Mouse (Mus musculus): Measurements from ENCODE around the gene Ptgr2. TPM values are rescaled to one million over a fixed set of nuclear protein-coding genes. Genes with fewer than 3 reads are reported as not detected.

Gene Ptgr2
- polyA plus RNA-seq, 1 experiment from 2014 or later: 30.2 TPM

DNA sequence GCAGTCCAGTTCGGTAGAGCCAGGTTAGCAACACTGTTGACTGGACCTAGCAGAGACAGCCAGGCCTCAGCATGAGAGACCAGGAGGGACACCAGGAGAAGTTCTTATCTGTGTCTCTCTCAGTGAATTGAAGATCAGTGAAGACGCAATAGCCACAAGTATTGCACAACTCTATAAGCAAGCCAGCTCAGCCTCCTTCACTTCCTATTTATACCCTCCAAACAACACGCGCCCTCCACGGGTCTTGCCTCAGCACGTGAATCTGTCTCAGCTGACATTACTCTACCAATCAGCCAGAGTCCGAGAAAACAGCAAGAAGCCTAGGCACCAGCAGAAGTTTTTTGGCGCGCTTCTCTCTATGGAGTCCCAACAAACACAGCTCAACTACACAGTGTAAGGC is 9.7 kb upstream of the Ptgr2 start:
- H3K4me1 ChIP-seq (ENCODE audit: insufficient read depth): no peaks in the 10 kb centered on the region
- no peaks in the 10 kb centered on the region for H3K36me3 ChIP-seq (replicated peaks; ENCODE audit: insufficient read depth, low read length)
- ATAC-seq: peak; percentile 56
- TF ChIP-seq EP300 (IDR thresholded peaks at IDR 0.05; ENCODE audit: low read depth): no peak
- no peak for TF ChIP-seq CTCF (IDR thresholded peaks at IDR 0.05; ENCODE audit: low read depth)
- H3K27me3 ChIP-seq (ENCODE audit: insufficient read depth, low read length): no peaks in the 10 kb centered on the region
- H3K27ac ChIP-seq (ENCODE audit: low read depth): 0 out of 2 replicates have a peak overlapping the region, but pooled peaks have one; percentile 14
- no peak overlapping the region for H3K4me3 ChIP-seq (ENCODE audit: low read depth, low read length)
- no peak overlapping the region for H3K4me2 ChIP-seq (ENCODE audit: low read depth, low read length)
- no peak overlapping the region for H3K9ac ChIP-seq (replicated peaks)
- H3K9me3 ChIP-seq (ENCODE audit: low read length): no peaks in the 10 kb centered on the region
- WGBS (ENCODE audit: insufficient replicate concordance): 53% methylated on average over 9 of the region's 9 CpGs
- peak; percentile 45 for DNase-seq

- TF ChIP-seq CTCF (IDR thresholded peaks at IDR 0.05; ENCODE audit: low read depth) (no peak), EP300 (IDR thresholded peaks at IDR 0.05; ENCODE audit: low read depth) (no peak)
- no peak overlapping the region for H3K4me2 ChIP-seq (ENCODE audit: low read depth, low read length)
These were observed 8.7 kb upstream of the Ptgr2 start for GRCm38 (mm10) chr12:84276288-84276687.

GRCm38 (mm10) chr12:84276799-84277198 is 8.2 kb upstream of the Ptgr2 start:
- 79% methylated on average over 4 of the region's 4 CpGs for WGBS (ENCODE audit: insufficient replicate concordance)
- Histone ChIP-seq H3K9me3 (ENCODE audit: low read length) (no peaks in the 10 kb centered on the region), H3K4me2 (ENCODE audit: low read depth, low read length) (no peak overlapping the region), H3K4me3 (ENCODE audit: low read depth, low read length) (no peak overlapping the region), H3K4me1 (ENCODE audit: insufficient read depth) (no peaks in the 10 kb centered on the region), H3K36me3 (replicated peaks; ENCODE audit: insufficient read depth, low read length) (no peaks in the 10 kb centered on the region), H3K27ac (ENCODE audit: low read depth) (no peak overlapping the region), H3K27me3 (ENCODE audit: insufficient read depth, low read length) (no peaks in the 10 kb centered on the region), H3K9ac (replicated peaks) (no peak overlapping the region)
- DNase-seq: no peak
- no peak for ATAC-seq
- TF ChIP-seq CTCF (IDR thresholded peaks at IDR 0.05; ENCODE audit: low read depth): peak; percentile 40
- TF ChIP-seq EP300 (IDR thresholded peaks at IDR 0.05; ENCODE audit: low read depth): no peak

More at GRCm38 (mm10) chr12:84276288-84276687, 8.7 kb upstream of the Ptgr2 start:
- Histone ChIP-seq H3K9ac (replicated peaks) (no peak overlapping the region), H3K36me3 (replicated peaks; ENCODE audit: insufficient read depth, low read length) (no peaks in the 10 kb centered on the region), H3K27me3 (ENCODE audit: insufficient read depth, low read length) (no peaks in the 10 kb centered on the region), H3K27ac (ENCODE audit: low read depth) (no peak overlapping the region), H3K4me3 (ENCODE audit: low read depth, low read length) (no peak overlapping the region), H3K9me3 (ENCODE audit: low read length) (no peaks in the 10 kb centered on the region), H3K4me1 (ENCODE audit: insufficient read depth) (no peaks in the 10 kb centered on the region)
- no peak for ATAC-seq
- no peak for DNase-seq
- 55% methylated on average over 2 of the region's 2 CpGs for WGBS (ENCODE audit: insufficient replicate concordance)

DNA sequence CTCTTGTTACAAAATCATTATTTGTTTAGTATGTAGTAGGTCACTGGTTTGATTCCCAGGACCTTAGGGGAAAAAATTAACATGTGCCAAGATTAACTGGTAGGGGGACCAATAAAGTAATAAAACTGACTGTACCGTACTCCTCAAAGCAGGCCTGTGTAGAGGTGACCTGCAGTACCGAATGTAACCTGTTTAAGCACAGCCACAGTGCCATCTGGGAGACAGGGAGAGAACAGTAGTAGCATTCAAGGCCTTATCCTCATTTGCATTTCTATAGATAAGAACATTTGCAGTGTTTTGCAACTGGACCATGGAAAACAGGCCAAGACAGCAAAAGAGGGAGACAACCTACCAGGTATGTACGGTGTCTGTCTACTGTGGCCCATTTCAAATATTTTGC is 7.2 kb upstream of the Ptgr2 start:
- ATAC-seq (no peak), DNase-seq (no peak)
- Histone ChIP-seq H3K27me3 (ENCODE audit: insufficient read depth, low read length) (no peaks in the 10 kb centered on the region), H3K9me3 (ENCODE audit: low read length) (no peaks in the 10 kb centered on the region), H3K36me3 (replicated peaks; ENCODE audit: insufficient read depth, low read length) (no peaks in the 10 kb centered on the region), H3K27ac (ENCODE audit: low read depth) (no peak overlapping the region), H3K4me2 (ENCODE audit: low read depth, low read length) (no peak overlapping the region), H3K4me3 (ENCODE audit: low read depth, low read length) (no peak overlapping the region), H3K9ac (replicated peaks) (no peak overlapping the region), H3K4me1 (ENCODE audit: insufficient read depth) (no peaks in the 10 kb centered on the region)
- WGBS (ENCODE audit: insufficient replicate concordance): 73% methylated on average over 3 of the region's 3 CpGs
- TF ChIP-seq EP300 (IDR thresholded peaks at IDR 0.05; ENCODE audit: low read depth) (no peak), CTCF (IDR thresholded peaks at IDR 0.05; ENCODE audit: low read depth) (peak; percentile 10; the same call in 1 of the 2 replicates)

GRCm38 (mm10) chr12:84278901-84279300 is 6.1 kb upstream of the Ptgr2 start:
- H3K9me3 ChIP-seq (ENCODE audit: low read length): no peaks in the 10 kb centered on the region
- H3K4me3 ChIP-seq (ENCODE audit: low read depth, low read length): no peak overlapping the region
- no peak overlapping the region for H3K4me2 ChIP-seq (ENCODE audit: low read depth, low read length)
- WGBS (ENCODE audit: insufficient replicate concordance): 81% methylated on average over 7 of the region's 7 CpGs
- H3K9ac ChIP-seq (replicated peaks): no peak overlapping the region
- H3K27me3 ChIP-seq (ENCODE audit: insufficient read depth, low read length): no peaks in the 10 kb centered on the region
- DNase-seq (no peak), ATAC-seq (no peak)
- H3K4me1 ChIP-seq (ENCODE audit: insufficient read depth): no peaks in the 10 kb centered on the region
- no peaks in the 10 kb centered on the region for H3K36me3 ChIP-seq (replicated peaks; ENCODE audit: insufficient read depth, low read length)
- no peak overlapping the region for H3K27ac ChIP-seq (ENCODE audit: low read depth)
- TF ChIP-seq CTCF (IDR thresholded peaks at IDR 0.05; ENCODE audit: low read depth) (no peak), EP300 (IDR thresholded peaks at IDR 0.05; ENCODE audit: low read depth) (no peak)

DNA sequence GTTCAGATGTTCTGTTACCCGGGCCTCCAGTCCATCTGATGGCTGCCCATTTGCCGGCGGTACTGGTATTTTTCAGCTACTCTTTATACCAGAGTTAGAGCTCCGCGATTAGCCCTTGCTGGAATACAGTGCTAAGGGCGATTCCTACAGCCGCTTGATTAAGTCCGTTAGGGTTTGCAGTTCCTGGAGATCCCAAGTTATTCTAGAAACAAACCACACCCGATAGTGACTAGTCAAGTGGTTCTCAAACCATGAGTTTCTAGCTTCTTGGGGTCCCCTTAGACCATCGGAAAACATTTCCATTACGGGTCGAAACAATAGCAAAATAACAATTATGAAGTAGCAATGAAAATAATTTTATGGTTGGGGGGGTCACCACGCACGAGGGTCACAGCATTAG is 641 bp upstream of the Ptgr2 start:
- peak overlapping the region; percentile 93; the same call in 1 of the 2 replicates for H3K27ac ChIP-seq (ENCODE audit: low read depth)
- peaks cover 17% of the 10 kb centered on the region for H3K4me1 ChIP-seq (ENCODE audit: insufficient read depth)
- H3K27me3 ChIP-seq (ENCODE audit: insufficient read depth, low read length): no peaks in the 10 kb centered on the region
- no peaks in the 10 kb centered on the region; the same call in 1 of the 2 replicates for H3K36me3 ChIP-seq (replicated peaks; ENCODE audit: insufficient read depth, low read length)
- H3K9ac ChIP-seq (replicated peaks): peak overlapping the region; percentile 70
- H3K9me3 ChIP-seq (ENCODE audit: low read length): no peaks in the 10 kb centered on the region
- DNase-seq (no peak), ATAC-seq (no peak)
- WGBS (ENCODE audit: insufficient replicate concordance): 72% methylated on average over 14 of the region's 14 CpGs
- H3K4me2 ChIP-seq (ENCODE audit: low read depth, low read length): peak overlapping the region; percentile 77
- TF ChIP-seq EP300 (IDR thresholded peaks at IDR 0.05; ENCODE audit: low read depth) (no peak), CTCF (IDR thresholded peaks at IDR 0.05; ENCODE audit: low read depth) (no peak)
- H3K4me3 ChIP-seq (ENCODE audit: low read depth, low read length): peak overlapping the region; percentile 72

DNA sequence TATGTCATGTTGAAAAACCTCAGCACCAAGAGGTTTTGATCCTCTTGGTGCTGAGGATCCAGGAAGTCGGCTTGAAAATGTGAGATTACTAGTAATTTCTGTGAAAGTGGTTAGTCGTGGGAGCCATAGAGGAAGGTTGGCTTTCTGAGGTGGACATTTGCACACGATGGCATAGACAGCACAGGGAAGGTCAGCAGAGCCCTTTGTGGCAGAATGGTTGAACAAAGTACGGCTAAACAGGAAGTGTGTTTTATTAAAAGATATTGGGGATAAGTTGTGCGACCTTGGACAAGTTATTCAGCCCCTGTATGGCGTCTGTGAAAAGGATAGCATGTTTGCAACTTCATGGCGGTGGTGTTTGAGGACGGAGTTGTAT is 549 bp downstream of the Ptgr2 start:
- WGBS (ENCODE audit: insufficient replicate concordance): 9% methylated on average over 8 of the region's 8 CpGs
- Histone ChIP-seq H3K9ac (replicated peaks) (peak overlapping the region; percentile 70), H3K4me3 (ENCODE audit: low read depth, low read length) (peak overlapping the region; percentile 72), H3K36me3 (replicated peaks; ENCODE audit: insufficient read depth, low read length) (peaks cover 4% of the 10 kb centered on the region), H3K27ac (ENCODE audit: low read depth) (peak overlapping the region; percentile 93), H3K9me3 (ENCODE audit: low read length) (no peaks in the 10 kb centered on the region), H3K4me1 (ENCODE audit: insufficient read depth) (peaks cover 17% of the 10 kb centered on the region), H3K27me3 (ENCODE audit: insufficient read depth, low read length) (no peaks in the 10 kb centered on the region), H3K4me2 (ENCODE audit: low read depth, low read length) (peak overlapping the region; percentile 77)
- DNase-seq (no peak), ATAC-seq (peak; percentile 26)
- TF ChIP-seq EP300 (IDR thresholded peaks at IDR 0.05; ENCODE audit: low read depth) (no peak), CTCF (IDR thresholded peaks at IDR 0.05; ENCODE audit: low read depth) (no peak)

All from liver, postnatal 0 days (tissue).